Mouse (Mus musculus) stomach, embryonic 16.5 days (tissue): ENCODE results near the gene Ube4b. TPM values are rescaled to one million over a fixed set of nuclear protein-coding genes. Genes with fewer than 3 reads are reported as not detected.
"Not testable (repeated sequence)": the region's sequence is repeated elsewhere in the genome, so short reads cannot be mapped to it uniquely, and the experiment has no call there.

ENCODE experiments used
- ATAC-seq: fragments of 200-750 bp; cut with Nextera tagmentation; 2 replicates; pipeline ENCODE4 v1.8.0; 2017; ENCODE audit warnings: moderate number of reproducible peaks, moderate TSS enrichment; ENCODE audit not compliant: insufficient read depth, low FRiP score
- H3K27ac ChIP-seq: fragments of 300-500 bp; sonication (generic); 2 replicates; pipeline ENCODE4 v1.5.1; 2014; ENCODE audit warnings: low read length
- H3K27me3 ChIP-seq: fragments of 300-500 bp; sonication (generic); 2 replicates; pipeline ENCODE4 v1.6.1; 2014; ENCODE audit warnings: low read length, control low read depth, mixed read lengths; ENCODE audit not compliant: control insufficient read depth, insufficient read depth
- H3K36me3 ChIP-seq: fragments of 300-500 bp; sonication (generic); 2 replicates; pipeline ENCODE4 v1.6.1; 2014; ENCODE audit warnings: low read length; ENCODE audit not compliant: control insufficient read depth, insufficient read depth
- H3K4me1 ChIP-seq: fragments of 300-500 bp; sonication (generic); 2 replicates; pipeline ENCODE4 v1.6.1; 2014; ENCODE audit warnings: low read length, control low read depth, mixed read lengths; ENCODE audit not compliant: control insufficient read depth, insufficient read depth
- H3K4me2 ChIP-seq: fragments of 300-500 bp; sonication (generic); 2 replicates; pipeline ENCODE4 v1.6.1; 2014; ENCODE audit warnings: low read depth, low read length, mixed read lengths
- H3K4me3 ChIP-seq: fragments of 300-500 bp; sonication (generic); replicated peaks from 2 replicates; pipeline ENCODE4 v1.5.1; 2014; ENCODE audit warnings: mild to moderate bottlenecking, low read length
- H3K9ac ChIP-seq: fragments of 300-500 bp; sonication (generic); 2 replicates; pipeline ENCODE4 v1.6.1; 2014; ENCODE audit warnings: low read length
- H3K9me3 ChIP-seq: fragments of 300-500 bp; sonication (generic); replicated peaks from 2 replicates; pipeline ENCODE4 v1.6.1; 2016; ENCODE audit warnings: low read length, control low read depth; ENCODE audit not compliant: control insufficient read depth
- WGBS: fragments of 180-500 bp; shearing (Covaris S2); extraction: QIAGEN DNeasy Blood & Tissue Kit; methylation state at CpG from one replicate; pipeline ENCODE4 v1.1.7; 2014; 5-methylcytosine and 5-hydroxymethylcytosine counted together
- polyA plus RNA-seq: library from polyadenylated mRNA; unstranded; fragments of >200 nt; fragmentation: Nextera tagmentation; extraction: Ambion mirVana; gene quantifications from 2 replicates; pipeline ENCODE4 v1.2.1, GENCODE M21; 2015

Gene Ube4b
- polyA plus RNA-seq, 1 experiment from 2014 or later: 33.5 TPM

DNA sequence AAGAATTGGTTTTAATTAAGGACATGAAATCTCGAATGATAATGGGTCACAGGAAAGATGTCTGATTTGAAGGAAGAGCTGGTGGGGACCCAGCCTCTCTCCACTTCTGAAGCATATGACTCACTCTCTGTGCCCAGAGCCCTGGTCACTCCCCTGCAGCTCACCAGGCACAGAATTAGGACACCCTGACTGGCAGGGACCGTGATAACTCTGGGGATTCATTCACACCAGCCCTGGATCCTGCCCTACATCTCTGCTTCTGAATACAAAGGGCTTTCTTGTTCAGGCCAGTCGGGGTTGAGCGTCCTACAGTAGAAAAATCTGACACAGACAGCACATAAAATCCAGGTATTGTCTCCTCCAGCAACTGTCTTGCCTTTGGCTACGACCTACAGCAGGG lies 32.0 kb upstream of the Ube4b start:
- H3K36me3 ChIP-seq: no peaks in the 10 kb centered on the region
- H3K4me1 ChIP-seq: no peaks in the 10 kb centered on the region; the same call in 1 of the 2 replicates
- no peaks in the 10 kb centered on the region for H3K9me3 ChIP-seq
- no peaks in the 10 kb centered on the region for H3K27me3 ChIP-seq
- WGBS: 56% methylated on average over 5 of the region's 5 CpGs
- no peak for ATAC-seq
- no peak overlapping the region for H3K4me3 ChIP-seq
- H3K27ac ChIP-seq: no peak overlapping the region
- H3K4me2 ChIP-seq: no peak overlapping the region
- H3K9ac ChIP-seq: no peak overlapping the region

DNA sequence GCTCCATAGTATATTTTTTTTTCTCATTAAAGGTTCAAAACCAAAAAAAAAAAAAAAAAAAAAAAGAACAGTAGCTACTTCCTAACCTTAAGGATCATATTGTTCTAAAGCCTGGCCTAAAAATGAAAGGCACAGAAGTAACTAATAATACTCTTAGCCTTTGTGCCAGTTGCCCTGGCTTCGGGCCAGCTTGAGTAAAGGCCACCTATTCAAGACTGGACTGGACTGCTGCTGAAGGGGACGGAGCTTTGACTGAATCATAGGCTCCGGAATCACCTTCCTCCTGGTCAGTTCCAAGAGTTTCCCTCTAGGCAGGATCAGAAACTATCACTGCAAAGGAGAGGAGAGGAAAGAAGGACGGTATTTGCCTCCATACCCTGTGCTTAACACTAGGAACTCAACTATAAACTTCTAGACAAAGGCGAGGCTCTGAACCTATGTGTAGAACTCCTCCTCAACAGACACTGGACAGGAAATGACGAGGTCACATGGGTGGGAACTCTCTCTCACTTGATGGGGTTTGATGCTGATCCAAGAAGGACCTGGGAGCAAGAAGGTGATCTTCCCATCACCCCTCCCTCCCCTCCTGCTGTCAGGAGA lies 31.4 kb upstream of the Ube4b start:
- no peak overlapping the region for H3K27ac ChIP-seq
- H3K36me3 ChIP-seq: no peaks in the 10 kb centered on the region
- no peak overlapping the region for H3K4me2 ChIP-seq
- ATAC-seq: no peak
- no peak overlapping the region for H3K4me3 ChIP-seq
- no peaks in the 10 kb centered on the region for H3K27me3 ChIP-seq
- WGBS: 71% methylated on average over 6 of the region's 6 CpGs
- H3K9ac ChIP-seq: no peak overlapping the region
- H3K4me1 ChIP-seq: no peaks in the 10 kb centered on the region; the same call in 1 of the 2 replicates
- H3K9me3 ChIP-seq: no peaks in the 10 kb centered on the region

- ATAC-seq: 0 out of 2 replicates have a peak, but pooled peaks have one; percentile 33
These were observed 30.6 kb upstream of the Ube4b start for GRCm38 (mm10) chr4:149457163-149457562.

GRCm38 (mm10) chr4:149454879-149455278 lies 28.3 kb upstream of the Ube4b start, which contains the start of gene Rbp7:
Gene Rbp7 (minus strand): TSS chr4:149454978.
- no peaks in the 10 kb centered on the region for H3K9me3 ChIP-seq
- no peak within 1 kb of the TSS for H3K9ac ChIP-seq
- H3K27ac ChIP-seq: no peak within 1 kb of the TSS
- H3K4me3 ChIP-seq: no peak within 1 kb of the TSS
- H3K4me1 ChIP-seq: no peaks in the 10 kb centered on the region; the same call in 1 of the 2 replicates
- no peak for ATAC-seq
- H3K27me3 ChIP-seq: no peaks in the 10 kb centered on the region
- no peaks in the 10 kb centered on the region for H3K36me3 ChIP-seq
- 39% methylated on average over 8 of the region's 8 CpGs for WGBS
- no peak within 1 kb of the TSS for H3K4me2 ChIP-seq

More at GRCm38 (mm10) chr4:149457163-149457562, 30.6 kb upstream of the Ube4b start:
- H3K27me3 ChIP-seq, H3K4me3 ChIP-seq, H3K36me3 ChIP-seq, H3K9me3 ChIP-seq, H3K9ac ChIP-seq, H3K27ac ChIP-seq, H3K4me2 ChIP-seq, H3K4me1 ChIP-seq: not testable (repeated sequence)
- WGBS: 84% methylated on average over 27 of the region's 27 CpGs

DNA sequence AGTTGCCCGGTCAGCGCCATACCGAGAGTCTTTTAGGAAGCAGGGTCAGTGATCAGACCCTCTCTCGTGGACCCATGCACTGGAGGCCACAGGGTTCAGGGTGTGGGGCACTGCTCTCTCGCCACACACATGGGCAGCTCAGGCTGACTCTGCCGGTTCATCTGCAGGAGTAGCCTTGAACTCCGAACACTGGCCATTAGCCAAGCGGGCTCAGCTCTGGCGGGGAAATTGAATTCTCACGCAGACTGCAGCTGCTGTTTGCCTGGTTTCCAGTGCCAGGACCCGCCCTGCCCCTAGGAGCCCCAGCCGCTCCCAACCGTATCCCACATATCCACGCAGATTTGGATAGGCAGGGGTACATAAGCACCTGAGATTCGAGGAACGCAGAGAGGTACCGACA lies 27.7 kb upstream of the Ube4b start:
- H3K36me3 ChIP-seq: no peaks in the 10 kb centered on the region
- 71% methylated on average over 17 of the region's 17 CpGs for WGBS
- no peak for ATAC-seq
- H3K9me3 ChIP-seq: no peaks in the 10 kb centered on the region
- H3K27ac ChIP-seq: no peak overlapping the region
- H3K27me3 ChIP-seq: no peaks in the 10 kb centered on the region
- no peak overlapping the region for H3K9ac ChIP-seq
- no peaks in the 10 kb centered on the region; the same call in 1 of the 2 replicates for H3K4me1 ChIP-seq
- H3K4me3 ChIP-seq: no peak overlapping the region
- H3K4me2 ChIP-seq: no peak overlapping the region

DNA sequence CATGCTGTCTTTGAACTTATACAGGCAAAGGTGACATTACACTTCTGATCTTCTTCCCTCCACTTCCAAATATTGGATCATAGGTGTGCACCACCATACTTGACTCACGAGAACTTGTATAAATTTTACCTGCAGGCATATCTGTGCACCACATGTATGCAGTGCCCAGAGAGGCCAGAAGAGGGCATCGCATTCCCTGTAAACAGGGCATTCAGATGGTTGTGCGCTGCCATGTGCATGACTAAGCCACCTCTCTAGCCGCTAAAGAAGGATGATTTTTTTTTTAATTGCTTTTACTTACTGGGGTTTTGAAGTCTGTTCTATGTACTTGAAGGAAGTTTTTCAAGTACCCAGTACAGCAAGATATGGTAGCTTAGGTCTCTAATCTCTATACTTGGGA lies 27.1 kb upstream of the Ube4b start:
- no peak overlapping the region for H3K27ac ChIP-seq
- ATAC-seq: no peak
- H3K9ac ChIP-seq: no peak overlapping the region
- no peak overlapping the region for H3K4me2 ChIP-seq
- no peaks in the 10 kb centered on the region; the same call in 1 of the 2 replicates for H3K4me1 ChIP-seq
- no peak overlapping the region for H3K4me3 ChIP-seq
- 78% methylated on average over 4 of the region's 4 CpGs for WGBS
- H3K27me3 ChIP-seq: no peaks in the 10 kb centered on the region
- no peaks in the 10 kb centered on the region for H3K36me3 ChIP-seq
- no peaks in the 10 kb centered on the region for H3K9me3 ChIP-seq

DNA sequence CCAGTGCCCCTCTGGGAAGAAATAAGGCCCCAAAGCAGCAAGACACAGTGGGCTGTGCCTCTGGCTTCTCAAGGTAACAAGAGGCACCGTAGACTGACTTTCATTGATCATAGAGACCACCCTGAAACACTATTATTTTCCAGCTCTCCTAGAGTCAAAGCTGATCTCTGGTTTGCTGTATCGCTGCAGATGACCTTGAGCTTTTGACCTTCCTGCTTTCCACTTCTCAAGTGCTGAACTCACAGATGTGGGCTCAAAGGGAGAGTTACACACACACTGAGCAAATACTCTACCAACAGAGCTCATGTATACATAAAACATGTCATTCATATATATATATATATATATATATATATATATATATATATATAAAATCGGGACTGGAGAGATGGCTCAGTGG lies 24.1 kb upstream of the Ube4b start:
- Histone ChIP-seq H3K4me2 (no peak overlapping the region), H3K4me1 (peaks cover 4% of the 10 kb centered on the region), H3K27ac (no peak overlapping the region), H3K4me3 (no peak overlapping the region), H3K9ac (no peak overlapping the region), H3K9me3 (no peaks in the 10 kb centered on the region), H3K27me3 (no peaks in the 10 kb centered on the region), H3K36me3 (no peaks in the 10 kb centered on the region)
- WGBS: 78% methylated on average over 3 of the region's 3 CpGs
- ATAC-seq: no peak

DNA sequence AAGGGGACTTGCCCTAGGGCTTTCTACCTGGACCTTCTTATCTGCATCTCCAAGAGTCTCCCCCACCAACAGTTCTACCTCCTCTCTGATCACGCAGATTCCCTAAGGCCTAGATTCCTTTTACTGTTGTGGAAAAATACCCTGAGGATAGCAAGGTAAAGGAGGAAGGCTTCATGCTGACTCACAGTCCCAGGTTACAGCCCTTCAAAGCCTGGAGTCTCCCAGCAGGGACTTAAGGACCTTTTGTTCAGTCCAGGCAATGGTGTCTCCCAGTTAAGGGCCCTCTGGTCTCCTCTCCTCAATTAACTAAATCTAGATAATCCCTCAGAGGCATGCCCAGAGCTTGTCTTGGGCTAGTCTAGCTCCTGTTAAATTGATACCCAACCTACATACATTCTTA lies 19.8 kb upstream of the Ube4b start:
- peaks cover 6% of the 10 kb centered on the region; the same call in 1 of the 2 replicates for H3K4me1 ChIP-seq
- no peak overlapping the region for H3K4me2 ChIP-seq
- H3K4me3 ChIP-seq: no peak overlapping the region
- 41% methylated on average over 1 of the region's 1 CpGs for WGBS
- peak overlapping the region; percentile 86 for H3K27ac ChIP-seq
- no peaks in the 10 kb centered on the region for H3K9me3 ChIP-seq
- H3K36me3 ChIP-seq: no peaks in the 10 kb centered on the region
- no peak overlapping the region for H3K9ac ChIP-seq
- H3K27me3 ChIP-seq: no peaks in the 10 kb centered on the region
- no peak for ATAC-seq

GRCm38 (mm10) chr4:149445868-149446267 lies 19.3 kb upstream of the Ube4b start:
- ATAC-seq: peak; percentile 38; the same call in 1 of the 2 replicates
- Histone ChIP-seq H3K27ac (peak overlapping the region; percentile 86), H3K27me3 (no peaks in the 10 kb centered on the region), H3K9ac (peak overlapping the region; percentile 64; the same call in 1 of the 2 replicates), H3K4me1 (peaks cover 6% of the 10 kb centered on the region; the same call in 1 of the 2 replicates), H3K4me3 (peak overlapping the region; percentile 37), H3K4me2 (peak overlapping the region; percentile 58), H3K9me3 (no peaks in the 10 kb centered on the region), H3K36me3 (no peaks in the 10 kb centered on the region)
- WGBS: 4% methylated on average over 11 of the region's 11 CpGs
